Mouse (Mus musculus) ES-Bruce4 (cell line): ENCODE measurements around the gene Map1b.

Experiments
- CTCF ChIP-seq: IDR thresholded peaks from one replicate; pipeline ENCODE4 v1.8.1; 2011; ENCODE audit warnings: low read depth, low read length
- EP300 ChIP-seq: IDR thresholded peaks from 2 replicates; pipeline ENCODE4 v1.6.1; 2011; ENCODE audit warnings: low read depth, low read length; ENCODE audit not compliant: insufficient read depth
- POLR2A ChIP-seq: IDR thresholded peaks from one replicate; pipeline ENCODE4 v1.8.1; 2011; ENCODE audit warnings: low read length; ENCODE audit not compliant: insufficient read depth

GRCm38 (mm10) chr13:99517836-99518235, 1.5 kb upstream of the Map1b start:
- no peak for TF ChIP-seq CTCF
- no peak for TF ChIP-seq POLR2A
- no peak for TF ChIP-seq EP300
